Mouse (Mus musculus) heart, postnatal 36 days (tissue): ENCODE data around the gene Rsph10b. TPM values are rescaled to one million over a fixed set of nuclear protein-coding genes. Genes with fewer than 3 reads are reported as not detected.

Experiments
- DNase-seq, 2 experiments: peaks; one replicate each; pipeline ENCODE4 v3.0.0; 2021 to 2022
- intact Hi-C: fragments of 180-260 bp; cut with DNase I; formaldehyde crosslinking; loops from one replicate; pipeline ENCODE4 v1.15.1; 2025
- total RNA-seq, 2 experiments: library from RNA; stranded (reverse); gene quantifications; 2 replicates each; pipeline ENCODE4 v1.2.3; 2021

Gene Rsph10b
- under 1 TPM; 0.11 to 0.19 TPM for total RNA-seq

- no peak for DNase-seq
- intact Hi-C loops, result no loop called here
Observed at GRCm38 (mm10) chr5:143932831-143933230, at the start of gene Rsph10b. Rsph10b (plus strand) TSS chr5:143933035.

- intact Hi-C loops, result no loop called here
- DNase-seq, result no peak
Observed at GRCm38 (mm10) chr5:143885274-143885673, 47.6 kb upstream of the Rsph10b start.

DNA sequence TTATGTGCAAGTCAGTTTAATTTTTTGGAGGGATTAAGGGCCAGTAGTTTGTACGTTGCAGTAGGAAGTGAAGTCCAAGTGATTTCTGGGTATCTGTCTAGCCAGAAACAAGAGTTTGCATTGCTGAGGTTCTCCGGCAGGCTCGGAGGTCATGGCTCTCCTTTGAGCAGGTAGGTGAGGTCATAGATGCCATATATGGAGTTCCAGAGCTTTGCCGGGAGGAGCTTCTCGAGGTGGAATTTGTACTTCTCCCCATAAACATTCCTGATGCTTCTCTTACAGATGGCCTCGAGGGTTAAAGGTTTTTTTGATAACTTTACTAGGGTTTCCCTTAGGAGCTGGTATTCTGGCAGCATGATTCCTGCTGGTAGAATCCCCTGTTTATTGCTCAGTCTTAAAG lies 42.1 kb upstream of the Rsph10b start:
- DNase-seq, result no peak
- intact Hi-C loops, result no loop called here

DNA sequence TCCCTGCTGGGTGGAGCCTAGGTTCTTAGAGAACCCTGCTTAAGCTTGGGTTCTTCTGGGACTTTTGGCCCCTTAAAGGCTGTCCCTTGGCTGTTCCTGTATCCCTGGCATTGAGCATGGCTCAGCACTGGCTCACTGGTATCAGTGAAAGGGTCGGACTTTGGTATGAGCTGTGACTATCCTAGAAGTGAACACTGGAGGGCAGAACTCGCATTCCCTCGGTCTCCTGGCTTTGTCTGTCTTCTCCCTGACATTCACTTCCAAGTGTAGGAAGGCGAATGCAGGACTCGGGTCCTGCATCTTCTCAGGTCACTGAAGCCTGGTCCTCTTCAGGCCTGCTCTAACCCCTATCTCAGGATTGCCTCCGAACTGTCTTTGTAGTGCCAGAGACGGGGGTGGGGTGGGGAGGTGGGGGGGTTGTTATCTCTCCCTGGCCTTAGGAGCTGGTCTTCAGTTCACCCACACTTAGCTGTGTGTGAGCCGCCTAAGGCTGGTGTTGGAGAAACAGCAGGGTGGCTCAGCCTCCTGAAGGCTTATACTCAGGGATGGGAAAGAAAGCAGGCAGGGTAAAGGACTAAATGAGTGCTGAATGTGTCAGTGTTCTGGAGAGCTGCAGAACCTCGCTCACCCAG lies 40.5 kb upstream of the Rsph10b start:
- DNase-seq, result no peak
- intact Hi-C loops, result no loop called here

DNA sequence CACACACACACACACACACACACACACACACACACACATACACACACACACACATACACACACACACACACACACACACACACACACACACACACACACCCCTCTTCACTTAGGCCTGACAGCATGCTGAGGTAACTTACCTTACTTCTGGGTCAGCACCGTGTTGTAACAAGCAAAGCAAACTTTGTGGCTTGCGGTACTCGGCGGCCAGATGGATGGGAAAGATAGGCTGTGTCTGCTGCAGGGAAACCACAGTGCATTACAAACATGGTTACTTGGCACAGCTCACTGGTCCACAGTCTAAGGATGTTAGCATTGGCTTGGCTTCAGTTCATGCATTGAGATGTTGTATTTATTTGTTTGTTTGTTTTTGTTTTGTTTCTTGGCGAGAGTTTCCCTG lies 39.4 kb upstream of the Rsph10b start:
- intact Hi-C loops, result no loop called here

DNA sequence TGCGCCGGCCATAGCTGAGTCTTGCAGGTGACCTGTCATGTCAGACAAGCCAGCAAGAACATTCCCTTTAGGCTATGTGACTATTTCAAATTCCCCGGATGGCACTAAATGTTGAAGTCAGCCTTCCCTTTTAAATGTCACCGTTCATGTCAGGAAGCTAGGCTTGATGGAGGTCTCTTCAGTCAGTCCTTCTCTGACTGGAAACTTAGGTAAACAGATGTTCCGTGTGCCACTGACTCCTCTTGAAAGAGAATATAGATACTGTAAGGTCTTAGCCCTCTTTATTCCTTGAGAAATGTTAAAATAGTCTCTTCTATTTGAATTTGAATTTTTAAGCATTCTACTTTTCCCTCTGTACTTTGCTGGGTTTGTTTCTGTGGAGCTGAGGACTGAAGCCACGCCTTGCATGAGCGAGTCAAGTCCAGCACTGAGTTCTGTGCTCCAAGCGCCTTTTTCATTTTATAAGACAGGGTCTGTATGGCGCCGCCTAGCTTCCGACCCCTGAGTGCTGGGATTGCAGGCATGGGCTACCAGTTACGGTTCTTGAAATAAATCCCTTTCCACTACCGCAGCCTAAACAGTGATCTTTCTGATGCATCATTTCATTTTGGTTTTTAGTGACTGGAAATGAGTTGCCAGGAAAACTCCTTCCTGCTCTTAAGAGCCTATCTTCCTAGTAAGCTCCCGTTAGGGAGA lies 35.1 kb upstream of the Rsph10b start, which contains the start of gene Ankrd61:
Ankrd61 (minus strand) TSS at position 51 of the 696 bp plus-strand sequence.
- intact Hi-C loops, result no loop called here
- no peak for DNase-seq

More for the DNA sequence above, 39.4 kb upstream of the Rsph10b start:
- DNase-seq, result no peak

DNA sequence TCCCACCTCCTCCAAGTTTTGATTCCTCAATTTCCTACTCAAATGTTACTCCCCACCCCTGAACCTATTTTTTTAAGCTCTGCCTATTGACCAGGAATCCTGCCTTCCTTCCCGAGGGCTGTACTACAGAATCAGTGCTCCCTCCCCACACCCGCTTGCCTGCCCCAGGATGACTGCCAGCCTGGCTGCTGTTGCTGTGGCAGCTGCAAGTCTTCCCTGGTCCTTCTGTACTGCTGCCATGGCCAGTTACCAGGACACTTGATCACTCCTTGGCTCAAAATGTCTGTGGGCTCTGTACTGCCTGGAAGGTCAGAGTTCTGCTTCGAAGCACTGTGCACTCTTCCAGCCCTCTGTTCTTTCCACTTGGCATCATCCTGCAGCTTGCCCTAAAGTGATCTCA lies 30.7 kb upstream of the Rsph10b start:
- peak; percentile 42 to 50 for DNase-seq
- intact Hi-C loops, result no loop called here

GRCm38 (mm10) chr5:143903813-143904212 lies 29.0 kb upstream of the Rsph10b start:
- DNase-seq, result no peak
- intact Hi-C loops, result no loop called here

DNA sequence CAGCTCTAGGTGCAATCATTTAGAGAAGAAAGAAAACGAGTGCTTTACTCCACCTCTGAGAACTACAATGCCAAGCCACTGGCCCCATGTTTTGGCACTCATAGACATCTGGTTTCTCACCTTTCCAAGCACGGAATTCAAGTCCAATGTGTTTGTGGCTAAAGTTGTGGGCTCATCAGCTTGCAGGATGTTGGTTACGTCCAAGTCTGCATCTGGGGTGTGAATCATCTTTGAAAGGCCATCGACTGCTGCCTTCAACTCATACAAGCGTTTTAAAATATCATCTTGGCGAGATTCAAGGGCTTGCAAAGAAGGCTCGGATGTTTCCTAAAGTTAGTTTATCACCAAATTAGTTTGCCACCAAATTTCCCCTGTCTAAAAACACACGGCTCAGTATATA lies 26.4 kb upstream of the Rsph10b start:
- DNase-seq, result no peak
- intact Hi-C loops, result no loop called here

- DNase-seq, result no peak
- intact Hi-C loops, result no loop called here
Observed at GRCm38 (mm10) chr5:143908926-143909325, 23.9 kb upstream of the Rsph10b start.

DNA sequence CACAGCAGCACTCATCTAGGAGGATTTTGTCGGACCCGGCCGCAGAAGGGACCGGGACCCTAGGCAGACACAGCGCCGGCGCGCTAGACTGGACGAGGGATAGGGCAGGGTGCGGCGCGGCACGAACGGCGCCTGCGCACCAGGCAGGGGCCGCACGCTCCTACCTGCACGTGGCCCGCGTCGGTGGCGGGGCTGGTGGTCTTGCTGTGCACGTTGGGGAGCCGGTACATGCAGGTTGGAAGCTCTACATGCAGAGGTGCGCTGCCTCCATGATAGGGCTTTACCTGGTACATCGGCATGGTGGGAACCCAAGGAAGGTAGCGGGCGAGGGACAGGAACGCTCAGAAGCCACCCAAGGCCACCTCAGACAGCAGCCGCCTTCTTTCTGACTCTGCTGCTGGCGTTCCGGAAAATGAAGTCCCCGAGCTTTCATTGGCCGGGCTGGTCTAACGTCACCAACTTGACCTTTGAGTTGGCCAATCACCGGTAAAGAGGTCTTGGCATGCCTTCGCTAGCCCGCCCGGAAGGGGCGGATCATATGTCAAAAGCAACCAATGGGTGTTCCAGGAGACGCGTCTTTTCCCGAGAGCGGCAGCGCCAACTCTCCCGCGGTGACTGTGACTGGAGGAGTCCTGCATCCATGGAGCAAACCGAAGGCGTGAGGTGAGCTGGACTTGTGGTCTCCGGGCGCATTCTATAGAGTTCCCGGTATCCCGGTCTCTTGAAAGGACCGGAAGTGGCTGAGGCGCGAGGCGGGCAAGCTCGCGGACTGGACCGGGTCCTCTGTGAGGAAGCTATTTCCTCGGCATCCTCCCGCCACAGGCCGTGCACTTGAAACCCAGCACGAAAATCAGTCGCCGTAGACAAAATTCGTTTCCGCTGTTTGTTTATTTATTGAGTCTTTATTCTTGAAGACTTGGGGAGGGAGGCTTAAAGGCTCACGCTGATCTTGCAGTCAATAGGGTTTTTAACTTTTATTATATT lies 23.1 kb upstream of the Rsph10b start, which contains the start of the genes Aimp2 and Pms2:
Aimp2 (minus strand) TSS at position 431 of the 984 bp plus-strand sequence.
Pms2 (plus strand) TSS at position 548 of the 984 bp plus-strand sequence.
- DNase-seq, result peak; percentile 92 to 94
- intact Hi-C loops, result loop anchor here (5.0 kb wide), 1 partner anchor 342 kb away; no protein-coding TSS in a partner anchor

DNA sequence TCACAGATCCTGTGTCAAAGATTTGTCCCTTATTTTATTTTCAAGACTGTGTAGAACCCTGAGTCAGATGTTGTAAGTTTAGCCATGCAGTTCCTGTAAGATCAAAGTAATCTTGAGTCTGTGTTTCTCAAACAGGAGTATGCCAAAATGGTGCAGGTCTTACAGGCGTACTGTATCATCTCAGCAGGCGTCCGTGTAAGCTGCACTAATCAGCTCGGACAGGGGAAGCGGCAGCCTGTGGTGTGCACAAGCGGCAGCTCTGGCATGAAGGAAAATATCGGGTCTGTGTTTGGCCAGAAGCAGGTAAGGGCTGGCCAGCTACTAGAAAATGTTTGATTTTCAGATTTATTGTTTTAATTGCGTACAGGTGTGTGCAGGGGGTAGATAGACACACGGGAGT lies 16.6 kb upstream of the Rsph10b start:
- intact Hi-C loops, result loop anchor here (2.0 kb wide), 1 partner anchor 183 kb away; the partner anchor contains the start of gene Usp42
- no peak for DNase-seq

DNA sequence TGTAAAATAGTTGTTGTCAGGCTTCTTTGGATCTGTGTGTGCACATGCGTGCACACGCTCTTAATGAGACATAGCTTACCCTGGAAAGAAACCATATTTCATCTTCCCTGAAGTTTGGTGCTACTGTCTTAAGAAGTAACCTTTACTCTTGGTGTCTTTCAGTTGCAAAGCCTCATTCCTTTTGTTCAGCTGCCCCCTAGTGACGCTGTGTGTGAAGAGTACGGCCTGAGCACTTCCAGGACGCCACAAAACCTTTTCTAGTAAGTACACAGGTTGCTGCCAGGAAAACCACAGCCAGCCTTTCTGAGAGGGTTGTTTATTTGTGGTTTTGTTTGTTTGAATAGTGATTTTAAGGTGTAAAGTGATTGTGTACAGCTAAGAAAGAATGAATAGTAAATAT lies 15.4 kb upstream of the Rsph10b start:
- intact Hi-C loops, result loop anchor here (2.0 kb wide), 1 partner anchor 185 kb away; the partner anchor contains the start of gene Usp42
- peak; percentile 55 to 60 for DNase-seq

DNA sequence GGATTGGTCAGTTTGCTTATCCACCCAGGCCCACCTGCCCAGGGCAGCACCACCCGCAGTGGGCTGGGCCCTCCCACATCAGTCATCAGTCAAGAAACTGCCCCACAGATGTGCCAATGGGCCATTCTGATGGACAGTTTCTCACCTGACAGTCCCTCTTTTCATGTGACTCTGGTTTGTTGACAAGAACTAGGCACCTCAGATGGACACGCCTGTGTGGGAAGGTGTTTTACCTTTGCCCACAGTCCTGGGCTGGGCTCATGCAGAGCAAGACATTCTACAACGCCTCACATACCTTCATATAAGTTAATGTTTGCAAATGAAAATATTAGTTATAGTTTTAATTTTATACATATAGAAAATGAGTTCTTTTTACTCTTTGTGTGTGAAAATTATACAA lies 14.7 kb upstream of the Rsph10b start:
- intact Hi-C loops, result no loop called here
- DNase-seq, result no peak

DNA sequence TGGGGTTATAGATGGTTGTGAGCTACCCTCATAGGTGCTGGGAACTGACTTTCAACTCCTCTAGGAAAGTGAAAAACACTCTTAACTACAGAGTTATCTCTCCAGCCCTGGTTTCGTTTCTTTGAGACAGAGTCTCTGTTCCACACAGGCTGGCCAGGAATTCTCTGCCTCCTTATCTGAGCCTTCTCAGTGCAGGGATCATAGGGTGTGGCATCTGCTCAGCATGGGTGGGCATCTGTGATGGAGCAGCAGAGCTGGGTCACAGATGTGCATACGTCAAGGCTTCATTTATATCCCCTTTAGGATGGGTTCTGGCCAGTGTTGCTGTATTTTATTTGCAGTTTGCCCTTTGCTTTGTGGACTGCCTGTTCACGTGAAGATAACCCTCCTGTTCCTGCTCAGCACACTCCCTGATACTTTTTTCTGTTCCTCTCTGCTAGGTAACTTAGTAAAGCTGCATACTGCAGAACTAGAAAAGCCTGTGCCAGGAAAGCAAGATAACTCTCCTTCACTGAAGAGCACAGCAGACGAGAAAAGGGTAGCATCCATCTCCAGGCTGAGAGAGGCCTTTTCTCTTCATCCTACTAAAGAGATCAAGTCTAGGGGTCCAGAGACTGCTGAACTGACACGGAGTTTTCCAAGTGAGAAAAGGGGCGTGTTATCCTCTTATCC lies 7.9 kb upstream of the Rsph10b start:
- intact Hi-C loops, result no loop called here
- no peak for DNase-seq

- intact Hi-C loops, result no loop called here
- DNase-seq, result no peak
Observed at GRCm38 (mm10) chr5:143927875-143928274, 5.0 kb upstream of the Rsph10b start, which contains the start of gene Gm42421. Gm42421 (plus strand) TSS chr5:143928175.

DNA sequence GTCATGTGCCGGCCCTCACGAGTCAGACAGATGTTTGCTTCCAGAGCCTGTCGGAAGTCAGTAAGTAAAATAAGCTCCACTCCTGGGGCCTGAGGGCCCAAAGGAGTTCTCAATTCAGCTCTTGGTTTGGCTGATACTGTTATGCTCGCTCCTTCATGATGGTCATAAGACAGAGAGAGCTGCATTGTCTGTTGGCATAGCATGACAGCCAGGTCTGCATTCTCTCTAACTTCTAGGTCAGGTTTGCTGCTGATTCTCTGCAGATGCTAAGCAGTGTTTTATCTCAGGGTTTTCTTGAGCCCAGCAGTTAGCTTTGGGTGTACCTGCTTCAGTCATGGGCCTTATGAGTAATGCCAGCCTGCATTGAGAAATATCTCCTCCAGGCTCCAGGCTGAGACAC lies 3.5 kb upstream of the Rsph10b start:
- no peak for DNase-seq
- intact Hi-C loops, result no loop called here

DNA sequence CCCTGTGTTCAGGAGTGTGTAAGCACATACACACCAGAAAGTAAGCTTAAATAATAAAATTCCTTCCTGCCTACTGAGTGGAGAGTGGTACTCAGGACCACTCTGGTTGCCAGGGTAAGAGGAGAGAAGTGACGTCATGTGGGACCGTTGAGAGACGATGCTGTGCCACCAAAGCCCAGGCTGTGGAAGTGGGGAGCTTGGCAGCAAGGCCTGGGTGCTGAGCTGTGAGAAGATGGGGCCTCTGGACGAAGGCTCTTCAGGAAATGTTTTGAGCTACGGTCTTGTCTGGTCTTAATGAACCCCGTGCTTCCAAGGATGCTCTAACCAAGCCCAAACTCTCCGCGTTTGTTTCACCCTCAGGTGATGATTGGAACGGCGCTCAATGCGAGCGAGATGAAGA lies 2.2 kb upstream of the Rsph10b start:
- DNase-seq, result no peak
- intact Hi-C loops, result no loop called here

DNA sequence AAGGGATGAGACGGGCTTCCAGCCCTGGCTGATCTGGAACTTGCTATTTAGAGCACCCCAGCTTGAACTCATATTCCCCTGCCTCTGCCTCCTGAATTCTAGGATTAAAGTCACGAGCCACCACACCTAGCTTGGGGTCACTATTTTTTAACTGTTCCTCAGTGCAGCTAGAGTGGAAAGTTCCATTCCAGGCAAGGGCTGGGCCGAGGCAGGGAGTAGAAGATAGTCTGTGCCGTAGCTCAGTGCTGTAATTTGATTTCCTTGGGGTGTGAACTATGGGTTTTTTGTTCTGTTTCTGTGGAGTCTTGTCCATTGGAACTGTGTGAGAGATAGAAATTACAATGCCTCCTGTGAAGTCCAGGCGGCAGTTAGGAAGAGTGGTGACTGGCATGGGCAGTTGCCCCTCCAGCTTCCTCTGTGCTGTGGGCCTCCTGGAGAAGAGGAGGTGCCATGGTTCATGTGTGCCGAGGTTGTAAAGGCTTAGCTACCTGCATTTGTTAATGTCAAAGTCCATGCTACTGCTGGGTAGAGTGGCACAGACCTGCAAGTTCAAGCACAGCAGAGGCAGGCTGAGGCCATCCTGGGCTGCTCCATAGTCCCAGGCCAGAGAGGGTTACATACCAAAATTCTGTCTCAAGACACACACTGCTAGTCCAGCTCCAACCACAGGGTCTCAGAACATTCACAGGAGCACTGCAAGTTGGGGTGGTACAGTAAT lies 813 bp upstream of the Rsph10b start:
- no peak for DNase-seq
- intact Hi-C loops, result no loop called here
